Mouse (Mus musculus): ENCODE data around the gene Clec2l. TPM values are rescaled to one million over a fixed set of nuclear protein-coding genes. Genes with fewer than 3 reads are reported as not detected.

Gene Clec2l
- polyA plus RNA-seq (2015; fragmentation: Nextera tagmentation; extraction: Ambion mirVana): 7.8 and 10.9 TPM in 2 replicates

DNA sequence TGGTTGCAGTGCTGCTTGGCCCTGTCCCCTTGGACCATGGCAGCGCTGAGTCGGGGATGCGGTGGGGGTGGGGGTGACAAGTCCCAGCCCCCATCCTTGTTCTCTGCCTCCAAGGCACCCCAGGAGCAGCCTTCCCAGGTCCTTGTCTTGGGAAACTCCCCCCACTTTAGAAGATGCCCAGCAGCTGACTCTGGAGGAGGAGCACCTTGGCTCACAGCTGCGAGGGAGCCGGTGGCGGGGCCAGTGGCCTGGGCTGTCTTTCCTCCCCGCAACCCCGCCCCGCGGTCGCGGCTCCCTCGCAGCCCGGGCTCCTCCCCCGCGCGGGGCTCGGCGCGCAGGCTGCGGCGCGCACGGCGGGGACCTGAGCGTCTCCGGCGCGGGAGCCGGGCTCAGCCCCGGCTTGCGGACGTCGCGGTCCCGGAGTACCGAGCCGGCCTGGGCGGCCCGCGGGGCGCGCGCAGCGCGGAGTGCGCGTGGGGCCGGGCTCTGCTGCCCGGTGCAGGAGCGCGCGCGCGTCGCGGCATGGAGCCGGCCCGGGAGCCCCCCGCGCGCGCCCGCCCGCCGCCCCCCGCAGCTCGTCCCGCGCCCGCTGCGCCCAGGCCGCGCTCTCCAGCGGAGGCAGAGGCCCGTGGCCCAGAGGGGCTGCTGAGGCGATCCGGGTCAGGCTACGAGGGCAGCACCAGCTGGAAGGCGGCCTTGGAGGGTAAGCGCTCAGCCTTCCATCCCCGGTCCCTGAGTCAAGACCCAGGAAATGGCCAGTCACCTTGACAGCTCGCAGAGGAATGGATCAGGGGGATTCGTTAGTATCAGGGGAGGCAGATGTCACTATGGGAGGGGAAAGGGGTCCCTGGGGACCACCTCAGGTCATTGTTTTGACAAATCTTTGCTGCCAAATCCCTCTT lies at the start of gene Clec2l:
Gene Clec2l, plus strand, starts transcription at position 356 of the 902 bp plus-strand sequence.
- peak; percentile 88 for ATAC-seq
- Histone ChIP-seq H3K36me3 (ENCODE audit: control insufficient read depth, insufficient read depth) (no peaks in the 10 kb centered on the region), H3K4me1 (replicated peaks; ENCODE audit: control insufficient read depth, insufficient read depth, low read length) (peaks cover 5% of the 10 kb centered on the region; the same call in 1 of the 2 replicates), H3K27ac (ENCODE audit: low read length) (peak within 1 kb of the TSS; percentile 37), H3K4me3 (replicated peaks; ENCODE audit: low read length) (peak within 1 kb of the TSS; percentile 72), H3K9me3 (ENCODE audit: control insufficient read depth, low read length) (no peaks in the 10 kb centered on the region), H3K9ac (replicated peaks; ENCODE audit: low read depth, low read length) (peak within 1 kb of the TSS; percentile 81), H3K27me3 (replicated peaks; ENCODE audit: control insufficient read depth, insufficient read depth, low read length) (no peaks in the 10 kb centered on the region; the same call in 1 of the 2 replicates), H3K4me2 (ENCODE audit: low read length) (peak within 1 kb of the TSS; percentile 83)
- WGBS: 0% methylated on average over 70 of the region's 84 CpGs

DNA sequence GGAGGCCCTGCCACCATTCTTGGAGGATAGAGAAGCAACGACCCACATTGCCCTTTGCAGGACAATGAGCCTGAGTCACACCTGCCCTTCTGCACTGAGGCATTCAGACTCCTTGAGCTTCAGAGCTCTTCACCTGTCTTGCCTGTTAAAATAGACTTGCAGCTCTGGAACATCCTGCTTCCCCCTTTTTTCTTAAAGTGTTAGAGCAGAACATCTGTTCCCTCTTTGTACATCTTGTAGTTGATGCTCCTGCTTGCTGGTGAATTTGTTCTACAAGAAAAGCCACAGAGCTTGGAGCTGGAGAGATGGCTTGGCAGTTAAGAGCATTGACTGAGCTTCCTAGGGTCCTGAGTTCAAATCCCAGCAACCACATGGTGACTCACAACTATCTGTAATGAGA lies 40.5 kb upstream of the Clec2l start:
- Histone ChIP-seq H3K27me3 (replicated peaks; ENCODE audit: control insufficient read depth, insufficient read depth, low read length) (no peaks in the 10 kb centered on the region), H3K9ac (replicated peaks; ENCODE audit: low read depth, low read length) (no peak overlapping the region), H3K9me3 (ENCODE audit: control insufficient read depth, low read length) (0 out of 2 replicates have a peak, but pooled peaks cover 6% of the 10 kb centered on the region), H3K27ac (ENCODE audit: low read length) (no peak overlapping the region), H3K4me1 (replicated peaks; ENCODE audit: control insufficient read depth, insufficient read depth, low read length) (no peaks in the 10 kb centered on the region), H3K4me3 (replicated peaks; ENCODE audit: low read length) (no peak overlapping the region), H3K4me2 (ENCODE audit: low read length) (no peak overlapping the region), H3K36me3 (ENCODE audit: control insufficient read depth, insufficient read depth) (peaks cover 9% of the 10 kb centered on the region)
- WGBS: 85% methylated on average over 1 of the region's 1 CpGs
- ATAC-seq: no peak

DNA sequence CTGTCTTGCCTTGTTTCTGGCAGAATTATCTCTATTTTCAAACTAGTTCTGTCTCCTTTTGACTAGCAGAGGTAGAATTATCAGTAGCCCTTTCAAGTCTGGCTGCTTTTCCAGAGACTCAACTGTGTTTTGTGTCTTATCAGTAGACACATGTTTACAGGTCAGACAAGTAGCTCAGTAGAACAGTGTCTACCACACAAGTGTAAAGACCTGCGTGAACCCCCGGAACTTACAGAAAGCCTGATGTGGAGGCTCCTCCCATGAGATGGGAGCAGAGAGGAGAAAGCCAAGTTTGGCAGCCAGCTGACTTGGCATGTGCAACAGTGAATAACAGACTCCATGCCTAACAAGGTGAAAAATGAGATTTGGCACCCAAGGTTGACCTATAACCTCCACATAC lies 39.4 kb upstream of the Clec2l start:
- Histone ChIP-seq H3K4me3 (replicated peaks; ENCODE audit: low read length) (no peak overlapping the region), H3K36me3 (ENCODE audit: control insufficient read depth, insufficient read depth) (0 out of 2 replicates have a peak, but pooled peaks cover 2% of the 10 kb centered on the region), H3K9me3 (ENCODE audit: control insufficient read depth, low read length) (no peaks in the 10 kb centered on the region), H3K27me3 (replicated peaks; ENCODE audit: control insufficient read depth, insufficient read depth, low read length) (no peaks in the 10 kb centered on the region), H3K4me2 (ENCODE audit: low read length) (no peak overlapping the region), H3K27ac (ENCODE audit: low read length) (no peak overlapping the region), H3K4me1 (replicated peaks; ENCODE audit: control insufficient read depth, insufficient read depth, low read length) (no peaks in the 10 kb centered on the region), H3K9ac (replicated peaks; ENCODE audit: low read depth, low read length) (no peak overlapping the region)
- no peak for ATAC-seq
- 87% methylated on average over 2 of the region's 2 CpGs for WGBS

DNA sequence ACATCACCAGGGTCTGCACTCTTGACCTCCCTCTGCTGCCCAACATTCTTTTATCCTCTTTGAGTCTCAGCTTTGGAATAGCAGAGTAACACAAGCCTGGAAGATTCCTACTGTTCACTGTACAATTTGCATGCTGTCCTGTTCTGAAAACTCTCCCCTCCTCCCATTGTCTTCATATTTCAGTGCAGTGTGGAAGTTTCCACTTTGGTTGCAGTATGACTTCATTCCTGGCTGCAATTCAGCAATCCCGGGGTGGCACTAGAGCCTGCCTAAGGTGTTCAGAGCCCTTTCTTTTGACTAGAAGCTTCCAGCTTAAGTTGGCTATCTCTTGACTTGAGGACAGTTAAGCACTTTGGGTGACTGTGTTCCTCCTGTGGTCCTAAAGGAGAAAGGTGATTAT lies 38.4 kb upstream of the Clec2l start:
- WGBS: 45% methylated on average over 1 of the region's 1 CpGs
- Histone ChIP-seq H3K36me3 (ENCODE audit: control insufficient read depth, insufficient read depth) (no peaks in the 10 kb centered on the region), H3K4me2 (ENCODE audit: low read length) (no peak overlapping the region), H3K9ac (replicated peaks; ENCODE audit: low read depth, low read length) (no peak overlapping the region), H3K9me3 (ENCODE audit: control insufficient read depth, low read length) (no peaks in the 10 kb centered on the region), H3K27ac (ENCODE audit: low read length) (no peak overlapping the region), H3K4me3 (replicated peaks; ENCODE audit: low read length) (no peak overlapping the region), H3K4me1 (replicated peaks; ENCODE audit: control insufficient read depth, insufficient read depth, low read length) (no peaks in the 10 kb centered on the region), H3K27me3 (replicated peaks; ENCODE audit: control insufficient read depth, insufficient read depth, low read length) (no peaks in the 10 kb centered on the region)
- no peak for ATAC-seq

DNA sequence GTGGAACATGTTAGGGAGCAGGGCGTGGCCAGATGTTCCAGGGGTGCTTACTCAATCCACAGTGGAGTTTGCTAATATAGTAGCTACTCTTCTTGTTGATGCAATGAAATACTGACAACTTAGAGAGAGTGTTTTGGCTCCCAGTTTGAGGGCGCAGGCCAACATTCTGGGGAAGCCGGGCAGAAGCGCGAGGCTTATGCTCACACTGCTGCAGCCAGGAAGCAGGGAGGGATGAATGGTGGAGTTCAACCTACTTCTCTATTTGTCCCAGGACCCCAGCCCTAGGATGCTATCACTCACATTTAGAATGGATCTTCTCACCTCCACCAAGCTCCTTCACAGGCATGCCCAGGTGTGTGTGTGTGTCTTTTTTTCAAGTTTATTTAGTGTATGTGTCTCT lies 36.8 kb upstream of the Clec2l start:
- Histone ChIP-seq H3K27ac (ENCODE audit: low read length) (no peak overlapping the region), H3K4me3 (replicated peaks; ENCODE audit: low read length) (no peak overlapping the region), H3K4me1 (replicated peaks; ENCODE audit: control insufficient read depth, insufficient read depth, low read length) (no peaks in the 10 kb centered on the region), H3K9ac (replicated peaks; ENCODE audit: low read depth, low read length) (no peak overlapping the region), H3K9me3 (ENCODE audit: control insufficient read depth, low read length) (no peaks in the 10 kb centered on the region), H3K4me2 (ENCODE audit: low read length) (no peak overlapping the region), H3K36me3 (ENCODE audit: control insufficient read depth, insufficient read depth) (no peaks in the 10 kb centered on the region), H3K27me3 (replicated peaks; ENCODE audit: control insufficient read depth, insufficient read depth, low read length) (no peaks in the 10 kb centered on the region)
- no peak for ATAC-seq
- WGBS: 90% methylated on average over 5 of the region's 5 CpGs

DNA sequence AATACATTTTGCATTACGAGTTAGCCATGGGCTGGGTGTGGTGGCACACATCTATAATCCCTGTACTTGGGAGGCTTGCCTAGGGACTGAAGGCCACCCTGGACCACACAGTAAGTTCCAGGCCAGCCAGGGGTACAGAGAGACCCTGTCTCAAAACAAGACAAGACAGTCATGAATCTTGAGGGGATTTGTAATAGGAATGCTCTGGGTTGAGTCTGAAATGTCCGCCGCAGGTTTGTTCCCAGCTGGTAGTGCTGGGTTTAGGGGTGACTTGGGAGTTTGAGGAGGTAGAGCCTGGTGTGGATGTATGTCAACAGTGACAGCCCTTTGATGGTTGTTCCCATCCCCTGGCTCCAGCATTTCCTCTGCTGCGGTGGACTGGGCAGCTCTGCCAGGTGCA lies 35.8 kb upstream of the Clec2l start:
- Histone ChIP-seq H3K4me2 (ENCODE audit: low read length) (no peak overlapping the region), H3K9ac (replicated peaks; ENCODE audit: low read depth, low read length) (no peak overlapping the region), H3K27me3 (replicated peaks; ENCODE audit: control insufficient read depth, insufficient read depth, low read length) (no peaks in the 10 kb centered on the region), H3K27ac (ENCODE audit: low read length) (no peak overlapping the region), H3K9me3 (ENCODE audit: control insufficient read depth, low read length) (no peaks in the 10 kb centered on the region), H3K4me1 (replicated peaks; ENCODE audit: control insufficient read depth, insufficient read depth, low read length) (no peaks in the 10 kb centered on the region), H3K4me3 (replicated peaks; ENCODE audit: low read length) (no peak overlapping the region), H3K36me3 (ENCODE audit: control insufficient read depth, insufficient read depth) (no peaks in the 10 kb centered on the region)
- 91% methylated on average over 4 of the region's 4 CpGs for WGBS
- ATAC-seq: no peak

DNA sequence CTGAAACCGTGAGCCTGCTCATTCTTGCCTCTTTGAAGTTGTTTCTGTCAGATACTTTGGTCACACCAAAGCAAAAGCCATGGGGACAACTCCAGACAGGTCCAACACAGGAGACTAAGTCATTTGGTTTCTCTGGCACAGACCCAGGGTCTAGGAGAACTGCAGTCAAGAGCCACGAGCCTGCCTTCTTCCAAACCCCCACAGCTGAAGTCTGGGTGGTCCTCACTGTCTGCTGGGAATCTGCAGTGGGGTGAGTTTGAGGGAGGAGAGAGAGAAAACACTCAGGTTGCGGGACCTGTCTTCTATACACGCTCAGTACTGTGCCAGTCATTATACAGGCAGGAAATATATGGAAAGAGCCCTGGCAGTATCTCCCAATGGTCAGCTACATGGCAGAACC lies 35.4 kb upstream of the Clec2l start:
- ATAC-seq: no peak
- Histone ChIP-seq H3K4me3 (replicated peaks; ENCODE audit: low read length) (no peak overlapping the region), H3K9ac (replicated peaks; ENCODE audit: low read depth, low read length) (no peak overlapping the region), H3K4me2 (ENCODE audit: low read length) (no peak overlapping the region), H3K36me3 (ENCODE audit: control insufficient read depth, insufficient read depth) (no peaks in the 10 kb centered on the region), H3K27me3 (replicated peaks; ENCODE audit: control insufficient read depth, insufficient read depth, low read length) (no peaks in the 10 kb centered on the region), H3K4me1 (replicated peaks; ENCODE audit: control insufficient read depth, insufficient read depth, low read length) (no peaks in the 10 kb centered on the region), H3K27ac (ENCODE audit: low read length) (no peak overlapping the region), H3K9me3 (ENCODE audit: control insufficient read depth, low read length) (no peaks in the 10 kb centered on the region)
- WGBS: 83% methylated on average over 4 of the region's 4 CpGs

DNA sequence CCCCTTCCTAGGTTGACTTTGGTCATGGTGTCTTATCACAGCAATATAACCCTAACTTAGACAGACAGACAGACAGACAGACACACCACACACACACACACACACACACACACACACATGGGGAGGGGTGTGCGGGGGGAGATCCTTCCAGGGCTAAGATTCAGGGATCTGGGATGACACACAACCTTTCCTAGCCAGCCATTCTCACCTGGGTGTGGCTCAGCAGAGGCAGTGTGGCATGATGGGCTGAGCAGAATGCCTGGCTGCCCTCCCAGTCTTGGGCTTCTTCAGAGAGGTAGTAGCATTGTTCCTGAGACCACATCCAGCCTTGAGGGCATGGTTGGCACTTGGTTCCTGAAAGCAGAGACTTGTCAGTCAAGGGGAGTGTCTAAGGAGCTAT lies 33.3 kb upstream of the Clec2l start:
- Histone ChIP-seq H3K27me3 (replicated peaks; ENCODE audit: control insufficient read depth, insufficient read depth, low read length) (no peaks in the 10 kb centered on the region), H3K36me3 (ENCODE audit: control insufficient read depth, insufficient read depth) (no peaks in the 10 kb centered on the region), H3K27ac (ENCODE audit: low read length) (no peak overlapping the region), H3K4me1 (replicated peaks; ENCODE audit: control insufficient read depth, insufficient read depth, low read length) (no peaks in the 10 kb centered on the region), H3K9ac (replicated peaks; ENCODE audit: low read depth, low read length) (no peak overlapping the region), H3K4me2 (ENCODE audit: low read length) (no peak overlapping the region), H3K4me3 (replicated peaks; ENCODE audit: low read length) (no peak overlapping the region), H3K9me3 (ENCODE audit: control insufficient read depth, low read length) (no peaks in the 10 kb centered on the region)
- ATAC-seq: no peak
- 90% methylated on average over 1 of the region's 1 CpGs for WGBS

DNA sequence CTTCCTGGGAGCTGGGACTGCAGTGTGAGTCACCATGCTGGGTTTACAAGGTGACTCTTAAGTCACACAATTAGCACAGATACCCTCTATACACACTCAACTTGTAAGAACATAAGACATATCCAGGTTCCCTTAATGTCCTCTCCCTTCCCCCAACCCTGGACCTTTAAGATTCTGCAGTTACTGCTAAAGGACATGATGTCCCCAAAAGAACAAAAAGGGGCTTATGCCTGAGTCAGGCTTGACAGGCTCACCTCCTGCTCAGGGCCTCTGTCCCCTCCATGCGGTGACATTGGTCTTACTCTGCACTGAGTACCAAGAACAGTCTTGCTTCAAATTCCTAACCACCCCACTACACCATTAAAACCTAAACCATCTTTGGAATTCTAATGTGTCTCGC lies 30.0 kb upstream of the Clec2l start:
- ATAC-seq: no peak
- Histone ChIP-seq H3K4me2 (ENCODE audit: low read length) (no peak overlapping the region), H3K4me1 (replicated peaks; ENCODE audit: control insufficient read depth, insufficient read depth, low read length) (peaks cover 21% of the 10 kb centered on the region), H3K4me3 (replicated peaks; ENCODE audit: low read length) (no peak overlapping the region), H3K36me3 (ENCODE audit: control insufficient read depth, insufficient read depth) (no peaks in the 10 kb centered on the region), H3K27ac (ENCODE audit: low read length) (no peak overlapping the region), H3K27me3 (replicated peaks; ENCODE audit: control insufficient read depth, insufficient read depth, low read length) (peaks cover 21% of the 10 kb centered on the region), H3K9ac (replicated peaks; ENCODE audit: low read depth, low read length) (no peak overlapping the region), H3K9me3 (ENCODE audit: control insufficient read depth, low read length) (no peaks in the 10 kb centered on the region)
- WGBS: 83% methylated on average over 2 of the region's 2 CpGs

Measured in forebrain, embryonic 16.5 days (tissue).